Mouse (Mus musculus) mature B cell (primary cell): ENCODE data around the gene Dnajb12.
"Not testable (repeated sequence)": the region's sequence is repeated elsewhere in the genome, so short reads cannot be mapped to it uniquely, and the experiment has no call there.

Experiments used
- in situ Hi-C: fragments of 300-500 bp; cut with MboI; formaldehyde crosslinking; loops from 2 replicates; pipeline ENCODE4 v1.14.3; 2019

The Dnajb12 gene

GRCm38 (mm10) chr10:59870038-59870437 is 9.3 kb upstream of the Dnajb12 start:
- in situ Hi-C loops: no loop called here

DNA sequence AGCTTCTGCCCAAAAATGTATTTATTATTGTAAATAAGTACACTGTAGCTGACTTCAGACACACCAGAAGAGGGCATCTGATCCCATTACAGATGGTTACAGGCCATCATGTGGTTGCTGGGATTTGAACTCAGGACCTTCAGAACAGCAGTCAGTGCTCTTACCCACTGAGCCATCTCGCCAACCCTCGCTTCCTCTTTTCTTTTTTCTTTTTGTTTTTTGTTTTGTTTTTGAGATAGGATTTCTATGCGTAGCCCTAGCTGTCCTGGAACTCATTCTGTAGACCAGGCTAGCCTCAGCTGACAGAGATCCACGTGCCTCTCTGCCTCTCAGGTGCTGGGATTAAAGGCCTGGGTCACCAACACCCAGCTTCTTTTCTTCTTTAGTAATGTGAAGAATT is 6.7 kb upstream of the Dnajb12 start:
- in situ Hi-C loops: not testable (repeated sequence)

DNA sequence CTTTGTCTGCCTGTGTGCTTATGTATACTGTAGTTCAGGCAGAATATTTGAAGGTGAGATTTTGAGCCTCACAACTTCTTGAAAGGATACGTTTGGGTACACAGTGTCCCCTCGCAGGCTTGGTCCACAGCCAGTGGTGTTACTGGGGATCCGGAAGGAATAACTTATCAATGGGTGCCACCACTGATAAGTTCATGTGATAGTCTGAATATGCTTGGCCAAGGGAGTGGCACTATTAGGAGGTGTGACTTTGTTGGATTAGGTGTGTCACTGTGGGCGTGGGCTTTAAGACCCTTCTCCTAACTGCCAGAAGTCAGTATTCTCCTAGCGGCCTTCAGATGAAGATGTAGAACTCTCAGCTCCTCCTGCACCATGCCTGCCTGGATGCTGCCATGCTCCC is 6.2 kb upstream of the Dnajb12 start:
- in situ Hi-C loops: no loop called here

GRCm38 (mm10) chr10:59873613-59874012 is 5.7 kb upstream of the Dnajb12 start:
- in situ Hi-C loops: no loop called here

DNA sequence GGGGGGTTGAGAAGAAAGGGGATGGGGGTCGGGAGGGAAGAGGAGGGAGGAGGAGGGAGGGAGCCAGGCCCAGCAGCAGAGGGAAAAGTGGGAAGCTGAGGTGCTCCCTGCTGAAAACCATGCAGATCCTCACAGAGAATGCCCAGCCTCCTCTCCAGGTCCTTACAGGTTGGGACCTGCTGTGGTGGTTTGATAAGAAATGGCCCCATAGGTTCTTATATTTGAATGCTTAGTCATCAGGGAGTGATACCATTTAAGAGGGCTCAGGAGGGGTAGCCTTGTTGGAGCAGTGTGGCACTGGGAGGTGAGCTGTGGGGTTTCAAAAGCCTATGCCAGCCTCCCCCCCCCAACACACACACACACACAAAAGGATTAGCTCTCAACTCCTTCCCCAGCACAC is 4.0 kb upstream of the Dnajb12 start:
- in situ Hi-C loops: no loop called here

GRCm38 (mm10) chr10:59876698-59877097 is 2.7 kb upstream of the Dnajb12 start:
- in situ Hi-C loops: not testable (repeated sequence)

DNA sequence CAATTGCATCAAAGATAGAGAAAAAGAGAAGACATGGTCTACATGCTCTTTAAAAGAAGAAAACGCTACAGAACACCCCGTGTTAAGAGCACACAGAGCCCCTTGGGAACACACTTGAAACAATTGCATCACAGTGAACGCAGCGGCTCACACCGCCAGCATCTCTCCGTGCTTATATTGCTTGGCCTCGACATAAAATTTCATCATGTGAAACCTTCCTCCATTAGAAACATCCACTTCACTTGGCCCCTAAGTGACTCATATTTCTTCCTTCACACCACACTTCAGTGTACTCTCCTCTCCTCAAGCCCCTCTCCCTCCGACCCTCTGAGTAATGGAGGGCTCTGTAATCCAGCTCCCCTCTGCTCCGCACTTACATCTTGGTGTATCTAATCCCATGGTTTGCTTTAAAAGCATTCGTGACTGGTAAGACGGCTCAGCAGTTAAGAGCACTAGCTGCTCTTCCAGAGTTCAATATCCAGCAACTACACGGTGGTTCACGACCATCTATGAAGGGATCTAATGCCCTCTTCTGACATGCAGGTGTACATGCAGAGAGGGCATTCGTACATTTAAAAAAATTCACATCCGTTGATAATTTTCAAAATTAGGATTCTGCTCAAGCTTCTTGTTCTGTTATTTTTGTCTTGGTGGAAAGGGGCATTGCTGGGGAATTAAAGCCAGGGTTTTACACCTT is 1.8 kb upstream of the Dnajb12 start:
- in situ Hi-C loops: no loop called here

- in situ Hi-C loops: no loop called here
Observed at GRCm38 (mm10) chr10:59878823-59879222, 533 bp upstream of the Dnajb12 start.

GRCm38 (mm10) chr10:59880029-59880386 is 652 bp downstream of the Dnajb12 start:
- in situ Hi-C loops: no loop called here

GRCm38 (mm10) chr10:59880837-59881236 is 1.5 kb downstream of the Dnajb12 start:
- in situ Hi-C loops: no loop called here

- in situ Hi-C loops: no loop called here
Observed at GRCm38 (mm10) chr10:59884327-59885173, 5.2 kb downstream of the Dnajb12 start.

- in situ Hi-C loops: no loop called here
Observed at GRCm38 (mm10) chr10:59885174-59886080, 6.1 kb downstream of the Dnajb12 start.

DNA sequence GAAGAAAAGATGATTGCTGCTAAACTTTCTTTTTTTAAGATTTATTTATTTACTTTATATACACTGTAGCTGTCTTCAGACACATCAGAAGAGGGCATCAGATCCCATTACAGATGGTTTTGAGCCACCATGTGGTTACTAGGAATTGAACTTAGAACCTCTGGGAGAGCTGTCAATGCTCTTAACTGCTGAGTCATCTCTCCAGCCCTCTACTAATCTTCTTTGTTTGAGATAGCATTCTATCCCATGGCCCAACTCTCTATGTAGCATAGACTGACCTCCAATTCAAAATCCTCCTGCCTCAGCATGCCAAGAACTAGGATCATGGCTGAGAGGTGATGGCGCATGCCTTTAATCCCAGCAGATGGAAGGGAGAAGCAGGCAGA is 6.7 kb downstream of the Dnajb12 start:
- in situ Hi-C loops: no loop called here

- in situ Hi-C loops: no loop called here
Observed at GRCm38 (mm10) chr10:59887432-59887831, 8.1 kb downstream of the Dnajb12 start.

DNA sequence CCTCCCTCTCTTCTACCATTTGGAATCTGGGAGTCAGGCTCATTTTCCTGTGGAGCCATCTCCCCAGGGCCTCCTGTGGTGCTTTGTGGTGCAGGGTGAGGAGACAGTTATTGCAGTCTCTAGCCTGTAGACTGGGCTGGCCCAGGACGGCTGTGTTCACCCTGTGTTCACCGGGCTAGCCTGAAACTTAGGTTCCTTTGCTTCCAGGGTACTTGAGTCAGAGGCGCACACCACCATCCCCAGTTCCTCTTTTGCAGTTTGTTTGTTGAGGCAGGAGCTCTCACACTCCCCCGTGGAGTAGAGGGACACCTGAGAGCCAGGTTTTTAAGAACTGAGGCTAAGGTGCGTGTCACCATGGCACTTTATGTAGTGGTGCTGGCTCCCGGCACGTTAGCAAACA is 10.0 kb downstream of the Dnajb12 start:
- in situ Hi-C loops: no loop called here

DNA sequence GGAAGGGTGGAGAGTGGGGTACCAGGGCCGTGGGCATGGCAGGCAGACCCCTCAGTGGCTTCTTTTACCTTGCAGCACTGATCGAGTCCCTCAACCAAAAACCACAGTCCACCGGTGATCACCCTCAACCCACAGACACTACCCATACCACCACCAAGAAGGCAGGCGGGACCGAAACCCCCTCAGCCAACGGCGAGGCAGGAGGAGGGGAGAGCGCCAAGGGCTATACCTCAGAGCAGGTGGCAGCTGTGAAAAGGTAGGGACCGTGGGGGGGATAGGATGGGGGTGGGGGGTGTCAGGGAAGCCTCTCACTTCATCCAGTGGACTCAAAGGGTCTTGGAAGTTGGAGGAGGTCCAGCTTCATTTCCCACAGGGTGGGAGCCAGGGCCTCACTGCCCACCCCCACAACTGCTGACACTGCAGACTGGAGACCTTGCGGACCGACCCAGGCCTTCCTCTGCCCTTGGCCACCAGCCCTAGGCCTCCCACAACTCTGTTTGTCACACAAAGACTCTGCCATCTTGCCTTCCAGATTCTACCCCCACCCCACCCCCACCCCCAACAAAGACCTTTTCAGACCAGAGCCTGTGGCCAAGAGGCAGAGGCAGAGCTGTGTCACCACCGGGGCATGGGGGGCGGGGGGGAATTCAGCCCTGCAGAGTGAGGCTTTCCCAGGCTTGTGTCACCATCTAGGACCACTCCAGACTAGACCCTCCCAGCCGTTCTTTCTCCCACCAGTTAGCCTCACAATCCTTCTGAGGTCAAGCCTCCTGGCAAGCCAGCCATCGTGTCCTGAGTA is 10.8 kb downstream of the Dnajb12 start:
- in situ Hi-C loops: no loop called here

GRCm38 (mm10) chr10:59892977-59893376 is 13.6 kb downstream of the Dnajb12 start:
- in situ Hi-C loops: no loop called here

GRCm38 (mm10) chr10:59894251-59895160 is 15.2 kb downstream of the Dnajb12 start:
- in situ Hi-C loops: loop anchor here (5.0 kb wide), 1 partner anchor 53 kb away; no protein-coding TSS in a partner anchor

- in situ Hi-C loops: loop anchor here (5.0 kb wide), 1 partner anchor 52 kb away; no protein-coding TSS in a partner anchor
Observed at GRCm38 (mm10) chr10:59895460-59896186, 16.3 kb downstream of the Dnajb12 start.
